Mouse (Mus musculus) G1E (cell line): ENCODE data around the gene Rnf220. TPM values are rescaled to one million over a fixed set of nuclear protein-coding genes. Genes with fewer than 3 reads are reported as not detected.

Source experiments
- ATAC-seq: 2 replicates; pipeline ENCODE4 v1.8.0; 2016; ENCODE audit warnings: mild to moderate bottlenecking; ENCODE audit not compliant: insufficient number of reproducible peaks, poor library complexity, low FRiP score, severe bottlenecking; ENCODE audit errors: extremely low read depth
- DNase-seq: peaks from one replicate; pipeline ENCODE4 v3.0.0; 2012; ENCODE audit warnings: low spot score
- H3K27me3 ChIP-seq: 2 replicates; pipeline ENCODE4 v1.6.1; 2012; ENCODE audit warnings: mild to moderate bottlenecking, low read length, inconsistent platforms; ENCODE audit not compliant: insufficient read depth
- H3K36me3 ChIP-seq: replicated peaks from 2 replicates; pipeline ENCODE3; 2012; ENCODE audit warnings: mild to moderate bottlenecking, inconsistent platforms
- H3K4me1 ChIP-seq: 2 replicates; pipeline ENCODE4 v1.6.1; 2012; ENCODE audit warnings: low read depth, low read length, inconsistent platforms, mixed read lengths; ENCODE audit not compliant: insufficient read depth
- H3K4me3 ChIP-seq: 2 replicates; pipeline ENCODE4 v1.5.1; 2012; ENCODE audit warnings: low read depth, mild to moderate bottlenecking, inconsistent platforms, low read length, moderate library complexity, mixed read lengths
- H3K9me3 ChIP-seq: replicated peaks from 2 replicates; pipeline ENCODE4 v1.6.1; 2012; ENCODE audit warnings: inconsistent platforms
- CTCF ChIP-seq: IDR thresholded peaks from 2 replicates; pipeline ENCODE4 v1.5.1; 2012; ENCODE audit warnings: low read depth, low read length, inconsistent platforms, mixed read lengths
- GATA1 ChIP-seq: IDR thresholded peaks from 2 replicates; pipeline ENCODE4 v1.6.1; 2012; ENCODE audit warnings: borderline replicate concordance, low read length, inconsistent platforms, mixed read lengths
- GATA2 ChIP-seq: IDR thresholded peaks from 2 replicates; pipeline ENCODE4 v1.6.1; 2012; ENCODE audit warnings: low read depth, low read length, inconsistent platforms, borderline replicate concordance
- POLR2AphosphoS5 ChIP-seq: IDR thresholded peaks from 2 replicates; pipeline ENCODE4 v1.6.1; 2012; ENCODE audit warnings: low read depth, low read length, inconsistent platforms; ENCODE audit not compliant: insufficient replicate concordance
- TAL1 ChIP-seq: conservative IDR thresholded peaks from 2 replicates; pipeline ENCODE4 v1.6.1; 2012; ENCODE audit warnings: low read depth, low read length, inconsistent platforms, mixed read lengths
- polyA plus RNA-seq: library from polyadenylated mRNA; stranded (reverse); fragments of >175 nt; gene quantifications from 2 replicates; pipeline ENCODE4 v1.2.3, GENCODE M21; 2012
- total RNA-seq, 2 experiments: library from RNA; stranded (forward) in 1 of 2; stranded (reverse) in 1 of 2; fragments of 200-1000 nt in 1 of 2; fragments of >200 nt in 1 of 2; fragmentation: Nextera tagmentation in 1 of 2; gene quantifications; 2 replicates each; pipeline ENCODE4 v1.2.3; 2014 to 2017

The Rnf220 gene
- total and polyA plus RNA-seq, 3 experiments: 87.7 to 113 (median 88.7) TPM

DNA sequence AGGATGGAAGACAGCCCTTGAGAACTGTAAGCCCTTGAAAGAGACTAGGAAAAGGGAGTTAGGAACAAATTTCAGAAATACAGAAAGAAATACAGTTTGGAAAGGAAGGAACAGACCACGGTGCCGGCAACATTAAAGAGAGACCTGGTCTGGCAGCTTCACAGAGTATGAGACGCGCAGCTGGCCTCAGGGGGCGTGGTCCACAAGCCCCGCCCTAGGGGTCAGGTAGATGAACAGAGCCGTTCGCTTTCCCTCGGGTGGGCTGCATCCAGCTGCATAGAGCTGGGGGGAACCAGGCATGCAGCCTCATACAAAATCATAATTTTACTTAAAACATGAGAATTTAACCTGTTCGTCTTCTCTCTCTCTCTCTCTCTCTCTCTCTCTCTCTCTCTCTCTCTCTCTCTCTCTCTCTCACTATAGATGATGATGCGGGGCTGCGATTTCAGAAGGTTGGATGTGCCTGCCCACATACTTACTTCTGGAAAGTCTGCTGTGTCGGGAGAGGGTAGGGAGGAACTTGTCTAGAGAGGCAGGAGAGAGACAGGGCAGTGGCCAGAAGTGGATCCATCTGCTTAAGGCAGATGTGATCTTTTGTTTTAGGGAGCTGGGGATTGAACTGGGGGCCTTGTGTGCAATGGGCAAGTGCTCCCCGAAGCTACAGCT lies 59.7 kb downstream of the Rnf220 start:
- DNase-seq (no peak), ATAC-seq (no peak)
- H3K27me3 ChIP-seq: peaks cover 22% of the 10 kb centered on the region
- no peaks in the 10 kb centered on the region for H3K36me3 ChIP-seq
- H3K4me1 ChIP-seq: no peaks in the 10 kb centered on the region
- TF ChIP-seq GATA2 (no peak), POLR2AphosphoS5 (no peak), TAL1 (no peak), GATA1 (no peak), CTCF (no peak)
- no peaks in the 10 kb centered on the region for H3K9me3 ChIP-seq
- no peak overlapping the region for H3K4me3 ChIP-seq

DNA sequence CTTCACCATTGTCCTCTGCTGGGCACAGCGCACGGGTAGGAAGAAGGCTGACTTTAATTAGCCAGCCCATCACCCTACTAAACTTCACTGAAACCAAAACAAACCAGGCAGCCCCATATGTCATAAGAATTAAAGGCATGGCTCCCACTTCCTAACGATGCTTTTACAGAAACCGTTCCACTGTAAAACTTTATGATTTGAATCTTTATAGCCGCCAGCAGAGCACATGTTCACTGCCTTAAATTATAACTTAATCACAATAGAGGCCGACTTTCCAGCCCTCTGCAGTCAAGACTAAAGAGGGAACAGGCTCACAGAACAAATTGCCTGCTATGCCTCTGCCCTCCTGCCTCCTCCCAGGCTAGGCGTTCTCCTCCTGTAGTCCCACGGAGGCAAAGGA lies 62.5 kb downstream of the Rnf220 start:
- peaks cover 27% of the 10 kb centered on the region for H3K27me3 ChIP-seq
- ATAC-seq: no peak
- H3K9me3 ChIP-seq: no peaks in the 10 kb centered on the region

DNA sequence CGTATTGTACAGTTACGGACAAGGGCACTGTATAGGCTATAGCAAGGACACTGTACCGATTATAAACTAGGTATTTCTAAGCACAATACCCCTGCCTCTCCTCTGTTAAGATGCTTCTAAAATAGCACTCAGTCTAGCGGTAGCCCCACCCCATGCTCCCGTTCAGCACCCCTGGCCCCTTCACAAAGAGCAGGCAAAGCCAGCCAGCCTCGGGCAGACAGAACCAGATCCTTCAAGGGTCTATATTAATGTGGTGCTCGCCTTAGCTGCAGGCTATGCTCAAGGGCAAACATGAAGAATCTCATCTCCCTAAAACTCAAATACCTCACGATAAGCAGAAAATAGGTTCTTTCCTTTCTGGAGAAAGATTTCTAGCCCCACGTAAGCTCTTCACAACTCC lies 67.2 kb downstream of the Rnf220 start:
- no peak for ATAC-seq
- H3K36me3 ChIP-seq: no peaks in the 10 kb centered on the region
- H3K4me3 ChIP-seq: no peak overlapping the region
- peaks cover 20% of the 10 kb centered on the region for H3K27me3 ChIP-seq
- TF ChIP-seq GATA1: no peak
- TF ChIP-seq POLR2AphosphoS5: no peak
- no peak for TF ChIP-seq GATA2
- no peak for TF ChIP-seq CTCF
- TF ChIP-seq TAL1: no peak
- peaks cover 3% of the 10 kb centered on the region; the same call in 1 of the 2 replicates for H3K4me1 ChIP-seq
- no peaks in the 10 kb centered on the region for H3K9me3 ChIP-seq
- no peak for DNase-seq

More for the DNA sequence above, 62.5 kb downstream of the Rnf220 start:
- Histone ChIP-seq H3K36me3 (no peaks in the 10 kb centered on the region), H3K4me1 (no peaks in the 10 kb centered on the region), H3K4me3 (no peak overlapping the region)
- TF ChIP-seq GATA2 (no peak), GATA1 (no peak)
- no peak for DNase-seq

GRCm38 (mm10) chr4:117427540-117427939 lies 69.3 kb downstream of the Rnf220 start:
- DNase-seq (no peak), ATAC-seq (no peak)
- Histone ChIP-seq H3K4me1 (peaks cover 3% of the 10 kb centered on the region; the same call in 1 of the 2 replicates), H3K27me3 (peaks cover 12% of the 10 kb centered on the region), H3K9me3 (no peaks in the 10 kb centered on the region), H3K4me3 (no peak overlapping the region), H3K36me3 (no peaks in the 10 kb centered on the region)
- TF ChIP-seq GATA2 (no peak), GATA1 (no peak), TAL1 (no peak), CTCF (no peak)

DNA sequence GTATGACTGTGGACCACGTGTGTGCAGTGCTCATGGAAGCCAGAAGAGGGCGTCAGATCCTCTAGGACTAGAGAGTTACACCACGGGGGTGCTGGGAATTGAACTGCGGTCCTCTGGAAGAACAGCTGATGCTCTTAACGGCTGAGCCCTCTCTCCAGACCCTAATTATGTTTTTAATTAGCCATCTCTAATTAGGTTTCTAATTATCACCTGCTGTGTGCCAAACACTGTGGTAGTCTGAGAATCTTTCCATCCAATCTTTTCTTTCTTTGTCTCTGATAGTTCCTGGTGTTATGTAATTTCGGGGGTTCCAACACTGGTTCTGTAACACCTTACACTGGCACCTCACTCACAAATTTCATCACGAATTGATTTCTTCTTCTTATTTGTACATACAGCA lies 75.8 kb downstream of the Rnf220 start:
- DNase-seq: no peak
- TF ChIP-seq TAL1: no peak

DNA sequence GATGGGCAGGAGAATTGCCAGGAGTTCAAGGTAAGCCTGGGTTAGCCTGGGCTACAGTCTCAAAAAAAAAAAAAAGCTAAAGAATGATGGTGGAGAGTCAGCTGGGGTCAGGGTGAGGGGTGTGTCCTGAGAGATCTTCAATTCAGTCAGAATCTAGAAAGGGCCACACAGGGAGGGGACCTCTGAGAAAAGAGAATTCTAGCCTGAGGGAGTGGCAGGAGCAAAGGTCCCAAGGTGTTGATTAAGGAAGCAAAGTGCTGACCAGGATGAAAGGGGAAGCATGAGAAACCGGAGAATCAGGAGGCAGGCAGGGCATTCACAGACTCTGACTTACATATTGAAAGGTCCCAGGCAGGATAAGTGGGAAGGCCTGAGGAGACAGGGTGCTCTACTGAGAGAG lies 80.0 kb downstream of the Rnf220 start:
- DNase-seq: no peak

More for the DNA sequence above, 75.8 kb downstream of the Rnf220 start:
- Histone ChIP-seq H3K27me3 (0 out of 2 replicates have a peak, but pooled peaks cover under 1% of the 10 kb centered on the region), H3K4me1 (no peaks in the 10 kb centered on the region), H3K4me3 (no peak overlapping the region), H3K9me3 (no peaks in the 10 kb centered on the region), H3K36me3 (no peaks in the 10 kb centered on the region)
- ATAC-seq: no peak

GRCm38 (mm10) chr4:117410049-117410410 lies 86.8 kb downstream of the Rnf220 start:
- Histone ChIP-seq H3K4me3 (no peak overlapping the region), H3K9me3 (no peaks in the 10 kb centered on the region), H3K4me1 (peaks cover 3% of the 10 kb centered on the region; the same call in 1 of the 2 replicates), H3K36me3 (no peaks in the 10 kb centered on the region), H3K27me3 (peaks cover 14% of the 10 kb centered on the region)
- no peak for ATAC-seq
- TF ChIP-seq CTCF (no peak), TAL1 (no peak), GATA1 (no peak), POLR2AphosphoS5 (no peak), GATA2 (no peak)
- no peak for DNase-seq

More for the DNA sequence above, 80.0 kb downstream of the Rnf220 start:
- no peak overlapping the region for H3K4me3 ChIP-seq
- ATAC-seq: no peak
- no peaks in the 10 kb centered on the region for H3K36me3 ChIP-seq
- H3K4me1 ChIP-seq: no peaks in the 10 kb centered on the region
- TF ChIP-seq GATA1 (no peak), TAL1 (no peak)
- H3K9me3 ChIP-seq: no peaks in the 10 kb centered on the region
- H3K27me3 ChIP-seq: peaks cover 16% of the 10 kb centered on the region; the same call in 1 of the 2 replicates
